Mouse (Mus musculus): Measurements from ENCODE around the gene Elof1. TPM values are rescaled to one million over a fixed set of nuclear protein-coding genes. Genes with fewer than 3 reads are reported as not detected.
A peak's percentile ranks its signal among the peaks of the same experiment; 100 is the strongest.

Elof1 gene
- total RNA-seq (2012; rRNA removed) = 72.0 and 85.3 TPM in 2 replicates

- in situ Hi-C loops (cut with MboI; ENCODE audit: low sequenced_read_pairs in 2 of 2, unreplicated experiment in 2 of 2) = no loop called here
- H3K36me3 ChIP-seq (ENCODE audit: control insufficient read depth, insufficient read depth, low read length, poor library complexity, severe bottlenecking) = peaks cover 13% of the 10 kb centered on the region
- peak within 1 kb of the TSS; percentile 72 to 96 for H3K4me3 ChIP-seq (ENCODE audit: insufficient read depth in 1 of 2, low read depth in 1 of 2, low read length in 2 of 2, poor library complexity in 1 of 2, severe bottlenecking in 1 of 2)
- no peaks in the 10 kb centered on the region for H3K9me3 ChIP-seq (ENCODE audit: control insufficient read depth, insufficient read depth, low read depth, low read length)
- peak within 1 kb of the TSS; percentile 97 for H3K9ac ChIP-seq (ENCODE audit: insufficient read depth, low read depth, low read length, poor library complexity, severe bottlenecking)
- no peak within 1 kb of the TSS for H3K27ac ChIP-seq (ENCODE audit: insufficient read depth, low read depth, low read length, poor library complexity, severe bottlenecking)
- peaks cover 0 to 6% of the 10 kb centered on the region in 2 experiments; a peak in 1 of 4 replicates for H3K4me1 ChIP-seq (ENCODE audit: control insufficient read depth in 2 of 2, insufficient read depth in 2 of 2, low read length in 2 of 2, poor library complexity in 1 of 2)
- no peak for TF ChIP-seq ZNF384 (IDR thresholded peaks at IDR 0.05; ENCODE audit: low read depth, low read length)
- TF ChIP-seq HCFC1 (IDR thresholded peaks at IDR 0.05; ENCODE audit: borderline replicate concordance, insufficient read depth, low read length) = no peak
- no peak for TF ChIP-seq CHD2 (IDR thresholded peaks at IDR 0.05; ENCODE audit: low read depth, low read length)
- TF ChIP-seq ZC3H11A (IDR thresholded peaks at IDR 0.05; ENCODE audit: borderline replicate concordance, low read depth, low read length) = no peak
- TF ChIP-seq MAFK (IDR thresholded peaks at IDR 0.05; ENCODE audit: insufficient read depth, low read depth, low read length) = no peak
- DNase-seq (ENCODE audit: low read depth, low spot score) = peak; percentile 97
These were observed at the start of gene Elof1 for GRCm38 (mm10) chr9:22116740-22117426. TSS of gene Elof1 (minus strand) at chr9:22117172.

- no peak overlapping the region for H3K27ac ChIP-seq (ENCODE audit: insufficient read depth, low read depth, low read length, poor library complexity, severe bottlenecking)
- no peak overlapping the region for H3K9ac ChIP-seq (ENCODE audit: insufficient read depth, low read depth, low read length, poor library complexity, severe bottlenecking)
- DNase-seq (ENCODE audit: low read depth, low spot score) = no peak
- H3K4me1 ChIP-seq (ENCODE audit: control insufficient read depth in 2 of 2, insufficient read depth in 2 of 2, low read length in 2 of 2, poor library complexity in 1 of 2) = peaks cover 0 to 4% of the 10 kb centered on the region in 2 experiments; a peak in 1 of 4 replicates
- TF ChIP-seq CHD2 (IDR thresholded peaks at IDR 0.05; ENCODE audit: low read depth, low read length) = no peak
- TF ChIP-seq HCFC1 (IDR thresholded peaks at IDR 0.05; ENCODE audit: borderline replicate concordance, insufficient read depth, low read length) = no peak
- no peak for TF ChIP-seq MAFK (IDR thresholded peaks at IDR 0.05; ENCODE audit: insufficient read depth, low read depth, low read length)
- no peak for TF ChIP-seq ZNF384 (IDR thresholded peaks at IDR 0.05; ENCODE audit: low read depth, low read length)
- no peak for TF ChIP-seq ZC3H11A (IDR thresholded peaks at IDR 0.05; ENCODE audit: borderline replicate concordance, low read depth, low read length)
- in situ Hi-C loops (cut with MboI; ENCODE audit: low sequenced_read_pairs in 2 of 2, unreplicated experiment in 2 of 2) = no loop called here
- no peaks in the 10 kb centered on the region for H3K9me3 ChIP-seq (ENCODE audit: control insufficient read depth, insufficient read depth, low read depth, low read length)
- H3K36me3 ChIP-seq (ENCODE audit: control insufficient read depth, insufficient read depth, low read length, poor library complexity, severe bottlenecking) = no peaks in the 10 kb centered on the region
- H3K4me3 ChIP-seq (ENCODE audit: insufficient read depth in 1 of 2, low read depth in 1 of 2, low read length in 2 of 2, poor library complexity in 1 of 2, severe bottlenecking in 1 of 2) = no peak overlapping the region
These were observed 49.7 kb upstream of the Elof1 start for GRCm38 (mm10) chr9:22166686-22167085.

- no peak overlapping the region for H3K27ac ChIP-seq (ENCODE audit: insufficient read depth, low read depth, low read length, poor library complexity, severe bottlenecking)
- TF ChIP-seq CHD2 (IDR thresholded peaks at IDR 0.05; ENCODE audit: low read depth, low read length) (no peak), ZNF384 (IDR thresholded peaks at IDR 0.05; ENCODE audit: low read depth, low read length) (no peak), ZC3H11A (IDR thresholded peaks at IDR 0.05; ENCODE audit: borderline replicate concordance, low read depth, low read length) (no peak), MAFK (IDR thresholded peaks at IDR 0.05; ENCODE audit: insufficient read depth, low read depth, low read length) (no peak), HCFC1 (IDR thresholded peaks at IDR 0.05; ENCODE audit: borderline replicate concordance, insufficient read depth, low read length) (no peak)
- in situ Hi-C loops (cut with MboI; ENCODE audit: low sequenced_read_pairs in 2 of 2, unreplicated experiment in 2 of 2) = no loop called here
These were observed 49.0 kb upstream of the Elof1 start for GRCm38 (mm10) chr9:22165964-22166363.

GRCm38 (mm10) chr9:22164711-22165668 lies 48.0 kb upstream of the Elof1 start:
- H3K27ac ChIP-seq (ENCODE audit: insufficient read depth, low read depth, low read length, poor library complexity, severe bottlenecking) = no peak overlapping the region
- DNase-seq (ENCODE audit: low read depth, low spot score) = no peak
- H3K4me3 ChIP-seq (ENCODE audit: insufficient read depth in 1 of 2, low read depth in 1 of 2, low read length in 2 of 2, poor library complexity in 1 of 2, severe bottlenecking in 1 of 2) = peak overlapping the region; percentile 67 to 70
- TF ChIP-seq MAFK (IDR thresholded peaks at IDR 0.05; ENCODE audit: insufficient read depth, low read depth, low read length) (0 out of 2 replicates have a peak, but pooled peaks have one; percentile 35), ZNF384 (IDR thresholded peaks at IDR 0.05; ENCODE audit: low read depth, low read length) (peak; percentile 60; the same call in 1 of the 2 replicates), CHD2 (IDR thresholded peaks at IDR 0.05; ENCODE audit: low read depth, low read length) (no peak), ZC3H11A (IDR thresholded peaks at IDR 0.05; ENCODE audit: borderline replicate concordance, low read depth, low read length) (no peak), HCFC1 (IDR thresholded peaks at IDR 0.05; ENCODE audit: borderline replicate concordance, insufficient read depth, low read length) (no peak)
- peaks cover 0 to 4% of the 10 kb centered on the region in 2 experiments; a peak in 1 of 4 replicates for H3K4me1 ChIP-seq (ENCODE audit: control insufficient read depth in 2 of 2, insufficient read depth in 2 of 2, low read length in 2 of 2, poor library complexity in 1 of 2)
- no peaks in the 10 kb centered on the region for H3K36me3 ChIP-seq (ENCODE audit: control insufficient read depth, insufficient read depth, low read length, poor library complexity, severe bottlenecking)
- no peaks in the 10 kb centered on the region for H3K9me3 ChIP-seq (ENCODE audit: control insufficient read depth, insufficient read depth, low read depth, low read length)
- in situ Hi-C loops (cut with MboI; ENCODE audit: low sequenced_read_pairs in 2 of 2, unreplicated experiment in 2 of 2) = no loop called here
- peak overlapping the region; percentile 45 for H3K9ac ChIP-seq (ENCODE audit: insufficient read depth, low read depth, low read length, poor library complexity, severe bottlenecking)

More at GRCm38 (mm10) chr9:22165964-22166363, 49.0 kb upstream of the Elof1 start:
- Histone ChIP-seq H3K4me3 (ENCODE audit: insufficient read depth in 1 of 2, low read depth in 1 of 2, low read length in 2 of 2, poor library complexity in 1 of 2, severe bottlenecking in 1 of 2) (no peak overlapping the region; a peak in 1 of 4 replicates), H3K9ac (ENCODE audit: insufficient read depth, low read depth, low read length, poor library complexity, severe bottlenecking) (no peak overlapping the region), H3K36me3 (ENCODE audit: control insufficient read depth, insufficient read depth, low read length, poor library complexity, severe bottlenecking) (no peaks in the 10 kb centered on the region), H3K4me1 (ENCODE audit: control insufficient read depth in 2 of 2, insufficient read depth in 2 of 2, low read length in 2 of 2, poor library complexity in 1 of 2) (peaks cover 0 to 4% of the 10 kb centered on the region in 2 experiments; a peak in 1 of 4 replicates), H3K9me3 (ENCODE audit: control insufficient read depth, insufficient read depth, low read depth, low read length) (no peaks in the 10 kb centered on the region)
- DNase-seq (ENCODE audit: low read depth, low spot score) = no peak

Measured in ES-E14 (cell line).